Mouse (Mus musculus): ENCODE results near the gene Gstp1. TPM values are rescaled to one million over a fixed set of nuclear protein-coding genes. Genes with fewer than 3 reads are reported as not detected.

Gstp1 gene
- polyA plus RNA-seq, 1 experiment from 2014 or later = 369 TPM

DNA sequence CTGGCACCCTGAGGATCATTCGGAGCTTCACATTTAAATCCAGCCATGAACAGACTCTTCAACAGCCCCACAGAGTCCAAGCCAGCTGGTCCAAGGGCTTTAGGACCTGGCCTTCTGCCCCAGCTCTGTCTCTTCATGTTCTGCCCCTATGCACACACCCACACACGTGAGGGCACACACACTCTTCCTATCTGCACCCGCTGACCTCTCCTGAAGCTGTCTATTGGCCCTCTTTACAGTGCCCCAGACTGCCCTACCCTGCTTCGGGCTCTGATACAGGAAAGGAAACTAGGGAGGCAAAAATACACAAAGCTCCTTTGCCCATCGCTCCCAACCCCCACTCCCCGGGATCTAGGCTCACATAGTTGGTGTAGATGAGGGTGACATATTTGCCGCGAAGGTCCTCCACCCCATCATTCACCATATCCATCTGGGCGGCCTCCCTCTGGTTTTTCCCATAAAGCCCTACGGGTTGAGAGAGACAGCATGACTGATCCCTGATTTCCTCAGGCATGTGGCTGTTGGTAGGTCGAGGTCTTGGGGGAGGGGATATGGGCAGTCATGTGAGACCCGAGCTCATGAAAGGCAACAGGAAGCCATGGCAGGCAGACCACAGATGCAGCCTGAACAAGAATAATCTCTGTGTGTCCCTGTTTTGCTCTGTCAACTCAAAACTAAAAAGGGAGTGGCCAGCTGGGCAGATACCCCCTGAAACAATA, 1.3 kb downstream of the Gstp1 start:
- H3K27ac ChIP-seq (ENCODE audit: poor library complexity, severe bottlenecking) = no peak overlapping the region
- H3K9ac ChIP-seq = no peak overlapping the region
- ATAC-seq (ENCODE audit: insufficient number of reproducible peaks, low FRiP score) = no peak
- no peaks in the 10 kb centered on the region for H3K27me3 ChIP-seq (replicated peaks)
- H3K4me3 ChIP-seq = no peak overlapping the region
- peaks cover 13% of the 10 kb centered on the region for H3K36me3 ChIP-seq
- WGBS = 81% methylated on average over 12 of the region's 12 CpGs
- H3K4me1 ChIP-seq (replicated peaks) = peaks cover 14% of the 10 kb centered on the region
- H3K4me2 ChIP-seq = peak overlapping the region; percentile 28
- H3K9me3 ChIP-seq (replicated peaks) = no peaks in the 10 kb centered on the region

DNA sequence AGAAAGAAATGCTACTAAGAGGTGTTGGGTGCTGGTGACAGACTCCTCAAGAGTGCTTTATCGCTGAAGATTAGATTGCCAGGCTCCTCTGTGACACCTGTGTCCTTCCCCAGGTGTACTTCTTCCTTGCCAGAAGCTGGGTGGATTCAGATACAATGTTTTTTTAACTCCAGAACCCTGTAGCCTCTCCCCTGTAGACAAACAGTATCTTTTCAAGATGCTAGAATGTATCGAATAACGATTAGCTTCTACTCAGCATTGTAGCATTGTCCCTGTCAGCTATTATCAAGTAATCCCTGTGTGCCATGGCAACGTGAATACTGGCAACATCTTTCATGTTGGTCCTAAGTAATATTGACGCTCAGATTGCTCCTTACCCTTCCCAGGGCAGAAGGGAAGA, 4.0 kb downstream of the Gstp1 start:
- Histone ChIP-seq H3K4me1 (replicated peaks) (peaks cover 14% of the 10 kb centered on the region), H3K36me3 (peaks cover 13% of the 10 kb centered on the region), H3K27ac (ENCODE audit: poor library complexity, severe bottlenecking) (no peak overlapping the region), H3K4me2 (no peak overlapping the region), H3K9ac (no peak overlapping the region), H3K4me3 (no peak overlapping the region), H3K27me3 (replicated peaks) (no peaks in the 10 kb centered on the region), H3K9me3 (replicated peaks) (no peaks in the 10 kb centered on the region)
- WGBS = 64% methylated on average over 5 of the region's 5 CpGs
- no peak for ATAC-seq (ENCODE audit: insufficient number of reproducible peaks, low FRiP score)

DNA sequence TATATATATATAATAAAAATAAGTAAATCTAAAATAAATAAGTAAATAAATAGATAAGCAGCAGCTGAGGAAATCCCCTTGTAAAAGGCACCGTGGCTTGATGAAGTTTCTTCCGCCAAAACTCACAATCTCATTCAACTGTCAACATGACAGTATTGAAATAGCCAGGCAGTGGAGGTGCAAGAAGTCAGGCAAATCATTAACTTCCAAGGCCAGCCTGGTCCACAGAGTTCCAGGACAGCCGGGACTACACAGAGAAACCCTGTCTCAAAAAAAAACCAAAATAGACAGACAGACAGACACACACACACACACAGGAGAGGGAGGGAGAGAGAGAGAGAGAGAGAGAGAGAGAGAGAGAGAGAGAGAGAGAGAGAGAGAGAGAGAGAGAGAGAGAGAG, 4.5 kb downstream of the Gstp1 start:
- Histone ChIP-seq H3K27me3 (replicated peaks) (no peaks in the 10 kb centered on the region), H3K9me3 (replicated peaks) (no peaks in the 10 kb centered on the region; the same call in 1 of the 2 replicates), H3K27ac (ENCODE audit: poor library complexity, severe bottlenecking) (no peak overlapping the region), H3K36me3 (peaks cover 13% of the 10 kb centered on the region), H3K4me1 (replicated peaks) (peaks cover 13% of the 10 kb centered on the region), H3K4me2 (no peak overlapping the region), H3K9ac (no peak overlapping the region), H3K4me3 (no peak overlapping the region)
- WGBS = 70% methylated on average over 3 of the region's 3 CpGs
- no peak for ATAC-seq (ENCODE audit: insufficient number of reproducible peaks, low FRiP score)

DNA sequence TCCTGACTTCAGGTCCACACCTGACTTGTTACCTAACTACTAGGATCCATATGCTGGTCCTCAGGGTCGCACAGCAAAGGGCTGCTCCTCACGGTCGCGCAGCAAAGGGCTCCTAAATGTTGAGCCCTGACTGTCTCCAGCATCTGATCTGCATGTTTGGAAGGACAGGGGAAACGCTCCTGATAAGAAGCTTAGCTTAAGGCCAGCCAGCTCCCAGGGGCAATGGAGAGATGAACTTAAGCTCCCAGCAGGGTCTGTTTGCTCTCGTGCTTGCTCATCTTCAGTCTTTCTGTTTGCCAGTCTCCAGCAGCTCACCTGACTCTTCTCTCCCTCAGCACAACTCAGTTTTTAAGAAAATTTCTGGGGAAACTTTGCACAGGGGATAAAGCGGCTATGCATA, 5.1 kb downstream of the Gstp1 start:
- Histone ChIP-seq H3K27me3 (replicated peaks) (no peaks in the 10 kb centered on the region), H3K27ac (ENCODE audit: poor library complexity, severe bottlenecking) (no peak overlapping the region), H3K36me3 (peaks cover 13% of the 10 kb centered on the region), H3K9me3 (replicated peaks) (no peaks in the 10 kb centered on the region; the same call in 1 of the 2 replicates), H3K4me1 (replicated peaks) (peaks cover 10% of the 10 kb centered on the region), H3K4me3 (no peak overlapping the region), H3K4me2 (no peak overlapping the region), H3K9ac (no peak overlapping the region)
- 41% methylated on average over 7 of the region's 7 CpGs for WGBS
- ATAC-seq (ENCODE audit: insufficient number of reproducible peaks, low FRiP score) = no peak

DNA sequence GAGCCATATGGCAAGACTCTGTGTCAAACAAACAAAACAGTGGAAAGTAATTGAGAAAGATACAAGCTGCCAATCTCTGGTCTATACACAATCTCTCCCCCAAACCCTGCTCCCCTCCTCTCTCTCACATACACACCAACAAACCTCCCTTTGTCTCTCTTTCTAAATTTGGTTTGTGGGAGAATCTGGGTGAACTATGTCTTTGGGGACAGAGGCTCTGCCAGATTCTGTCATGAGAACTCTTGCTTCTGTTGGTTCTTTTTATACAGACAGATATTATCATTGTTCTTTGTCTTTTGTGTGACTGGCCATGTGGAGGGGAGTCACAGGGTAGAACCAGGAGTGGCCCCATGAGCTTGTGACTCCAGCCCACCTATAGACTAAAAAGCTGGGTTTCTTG, 10.2 kb downstream of the Gstp1 start:
- no peaks in the 10 kb centered on the region for H3K27me3 ChIP-seq (replicated peaks)
- no peak overlapping the region for H3K9ac ChIP-seq
- H3K4me1 ChIP-seq (replicated peaks) = no peaks in the 10 kb centered on the region
- no peak overlapping the region for H3K4me3 ChIP-seq
- H3K36me3 ChIP-seq = no peaks in the 10 kb centered on the region
- H3K27ac ChIP-seq (ENCODE audit: poor library complexity, severe bottlenecking) = no peak overlapping the region
- ATAC-seq (ENCODE audit: insufficient number of reproducible peaks, low FRiP score) = no peak
- H3K9me3 ChIP-seq (replicated peaks) = peaks cover 16% of the 10 kb centered on the region
- H3K4me2 ChIP-seq = no peak overlapping the region

DNA sequence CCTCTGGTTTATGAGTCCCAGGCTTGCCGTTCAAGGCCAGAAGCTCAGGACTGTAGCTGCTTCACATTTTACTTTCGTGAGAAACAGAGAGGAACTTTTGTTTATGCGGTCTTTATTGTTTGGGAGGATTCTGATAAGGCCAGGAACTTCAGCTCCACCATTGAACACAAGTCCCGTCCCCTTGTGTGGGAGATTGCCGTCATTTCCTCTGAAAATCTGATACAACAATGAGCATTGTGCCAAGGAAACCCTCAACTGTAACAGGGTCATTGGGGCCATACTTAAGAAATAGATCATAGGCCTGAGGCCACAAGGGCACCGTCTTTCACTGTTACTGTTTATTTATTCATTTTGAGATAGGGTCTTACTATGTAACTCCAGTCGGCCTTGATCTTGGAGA, 14.6 kb downstream of the Gstp1 start:
- H3K4me2 ChIP-seq = no peak overlapping the region
- peaks cover 16% of the 10 kb centered on the region for H3K9me3 ChIP-seq (replicated peaks)
- H3K27ac ChIP-seq (ENCODE audit: poor library complexity, severe bottlenecking) = no peak overlapping the region
- H3K4me3 ChIP-seq = no peak overlapping the region
- H3K9ac ChIP-seq = no peak overlapping the region
- no peaks in the 10 kb centered on the region for H3K36me3 ChIP-seq
- H3K4me1 ChIP-seq (replicated peaks) = no peaks in the 10 kb centered on the region
- no peaks in the 10 kb centered on the region for H3K27me3 ChIP-seq (replicated peaks)
- ATAC-seq (ENCODE audit: insufficient number of reproducible peaks, low FRiP score) = no peak
- 57% methylated on average over 7 of the region's 7 CpGs for WGBS

DNA sequence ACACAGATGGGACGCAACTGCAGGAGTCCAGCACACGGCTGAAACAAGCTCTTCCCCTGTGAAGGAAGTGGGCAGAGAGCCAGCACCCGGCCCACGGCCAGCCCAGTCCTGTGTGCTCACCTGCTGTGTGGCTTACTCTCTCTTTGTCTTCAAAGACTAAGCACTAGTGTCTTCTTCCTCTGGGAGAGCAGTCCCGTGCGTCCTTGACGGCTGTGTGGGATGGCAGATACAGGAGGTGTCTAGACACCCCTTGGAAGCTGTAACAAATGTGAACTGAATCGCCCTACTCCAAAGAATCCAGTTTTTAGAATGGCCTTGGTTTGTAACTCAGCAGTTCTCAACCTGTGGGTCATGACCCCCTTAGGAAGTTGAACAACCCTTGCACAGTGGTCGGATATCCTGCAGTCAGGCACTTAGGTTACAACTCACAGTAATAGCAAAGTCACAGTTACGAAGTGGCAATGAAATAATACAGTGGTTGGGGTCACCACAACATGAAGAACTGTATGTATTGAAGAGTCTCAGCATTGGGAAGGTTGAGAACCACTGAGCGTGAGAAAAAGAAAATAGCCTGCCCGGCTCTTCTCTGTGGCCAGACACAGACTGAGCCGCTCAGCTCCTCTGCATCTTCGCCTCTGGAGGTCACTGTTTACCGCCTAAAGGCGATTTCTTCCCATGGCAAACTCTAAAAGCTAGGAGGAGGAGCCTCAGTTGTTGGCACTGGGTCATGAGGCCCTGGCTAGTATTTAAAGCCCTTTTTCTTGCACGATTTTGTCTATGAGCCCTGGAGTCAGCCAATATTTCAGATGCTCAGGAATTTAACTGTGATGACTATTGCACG, 18.8 kb downstream of the Gstp1 start:
- peaks cover 12% of the 10 kb centered on the region for H3K4me1 ChIP-seq (replicated peaks)
- H3K9ac ChIP-seq = no peak overlapping the region
- no peak overlapping the region for H3K27ac ChIP-seq (ENCODE audit: poor library complexity, severe bottlenecking)
- H3K27me3 ChIP-seq (replicated peaks) = no peaks in the 10 kb centered on the region
- no peaks in the 10 kb centered on the region for H3K9me3 ChIP-seq (replicated peaks)
- ATAC-seq (ENCODE audit: insufficient number of reproducible peaks, low FRiP score) = peak; percentile 60
- H3K4me3 ChIP-seq = no peak overlapping the region
- H3K36me3 ChIP-seq = no peaks in the 10 kb centered on the region
- WGBS = 38% methylated on average over 18 of the region's 18 CpGs
- H3K4me2 ChIP-seq = no peak overlapping the region

DNA sequence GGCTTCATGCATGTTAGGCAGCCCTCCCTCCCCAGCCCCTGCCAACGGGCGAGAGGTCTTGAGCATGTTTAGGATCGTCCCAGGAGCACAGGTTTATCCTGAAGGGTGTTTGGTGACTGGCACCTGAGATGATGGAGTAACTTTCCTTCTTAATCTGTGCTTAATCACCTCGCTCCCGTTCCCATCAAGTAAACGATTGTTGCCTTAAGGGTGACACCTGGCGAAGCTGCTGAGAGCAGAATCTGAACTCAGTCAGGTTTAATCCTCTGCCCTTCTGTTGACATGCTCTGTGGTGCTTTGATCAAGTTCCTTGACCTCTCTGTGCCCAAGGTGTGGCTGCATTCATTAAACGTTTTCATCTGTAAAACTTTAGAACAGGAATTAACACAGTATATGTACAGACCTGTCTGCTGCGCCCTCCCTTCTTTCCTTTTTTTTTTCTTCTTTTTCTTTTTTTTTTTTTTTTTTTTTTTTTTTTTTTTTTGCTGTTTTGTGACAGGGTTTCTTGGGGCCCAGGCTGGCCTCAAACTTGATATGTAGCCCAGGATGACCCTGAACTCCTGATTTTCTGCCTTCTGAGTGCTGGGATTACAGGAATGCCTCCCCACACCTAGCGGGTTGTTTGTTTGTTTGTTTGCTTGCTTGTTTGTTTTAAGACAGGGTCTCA, 19.7 kb downstream of the Gstp1 start:
- Histone ChIP-seq H3K4me1 (replicated peaks) (peaks cover 15% of the 10 kb centered on the region), H3K4me3 (no peak overlapping the region), H3K27ac (ENCODE audit: poor library complexity, severe bottlenecking) (no peak overlapping the region), H3K4me2 (no peak overlapping the region), H3K9ac (no peak overlapping the region), H3K36me3 (no peaks in the 10 kb centered on the region), H3K9me3 (replicated peaks) (no peaks in the 10 kb centered on the region), H3K27me3 (replicated peaks) (no peaks in the 10 kb centered on the region)
- ATAC-seq (ENCODE audit: insufficient number of reproducible peaks, low FRiP score) = no peak
- WGBS = 61% methylated on average over 10 of the region's 10 CpGs

DNA sequence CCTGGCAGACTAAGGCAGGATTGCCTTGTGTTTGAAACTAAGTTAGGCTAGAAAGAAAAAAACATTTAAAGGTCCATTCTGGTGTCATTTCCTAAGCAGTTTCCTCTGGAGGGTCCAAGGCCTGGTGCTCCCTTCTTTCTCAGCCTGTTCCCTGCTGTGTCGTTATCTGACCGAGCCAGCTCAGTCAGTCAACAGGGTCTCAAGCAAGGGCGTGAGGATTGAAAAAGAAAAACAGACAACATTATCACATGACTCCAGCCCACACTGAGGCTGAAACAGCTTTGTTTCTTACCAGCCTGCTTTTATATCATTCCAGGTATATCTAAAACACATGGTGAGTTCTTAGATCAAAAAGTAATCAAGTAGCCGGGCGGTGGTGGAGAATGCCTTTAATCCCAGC, 22.1 kb downstream of the Gstp1 start:
- 45% methylated on average over 5 of the region's 5 CpGs for WGBS

DNA sequence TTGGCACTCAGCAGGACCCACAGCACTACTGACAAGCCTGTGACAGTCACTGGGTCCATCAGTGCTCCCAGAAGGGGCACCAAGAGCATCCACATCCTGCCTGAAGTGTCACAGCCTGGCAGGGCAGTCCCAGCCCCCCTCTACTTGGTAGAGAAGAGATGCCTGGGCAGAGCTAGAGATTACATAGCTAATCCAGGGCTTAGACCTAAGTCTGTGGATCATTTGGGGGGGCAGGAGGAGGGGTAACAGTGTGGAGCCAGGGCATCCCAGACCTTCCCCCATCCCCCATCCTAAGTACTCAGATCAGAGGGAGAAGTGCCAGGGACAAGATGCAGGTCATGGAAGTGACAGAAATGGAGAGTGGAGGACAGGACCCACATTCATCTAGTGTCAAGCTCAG, 23.0 kb downstream of the Gstp1 start:
- H3K27me3 ChIP-seq (replicated peaks) = no peaks in the 10 kb centered on the region
- peaks cover 28% of the 10 kb centered on the region for H3K4me1 ChIP-seq (replicated peaks)
- H3K36me3 ChIP-seq = peaks cover 11% of the 10 kb centered on the region
- no peak overlapping the region for H3K4me2 ChIP-seq
- ATAC-seq (ENCODE audit: insufficient number of reproducible peaks, low FRiP score) = no peak
- no peaks in the 10 kb centered on the region for H3K9me3 ChIP-seq (replicated peaks)
- no peak overlapping the region for H3K4me3 ChIP-seq
- H3K9ac ChIP-seq = no peak overlapping the region
- no peak overlapping the region for H3K27ac ChIP-seq (ENCODE audit: poor library complexity, severe bottlenecking)

More for the DNA sequence above, 22.1 kb downstream of the Gstp1 start:
- Histone ChIP-seq H3K4me2 (no peak overlapping the region), H3K27me3 (replicated peaks) (no peaks in the 10 kb centered on the region), H3K4me3 (no peak overlapping the region), H3K36me3 (peaks cover 4% of the 10 kb centered on the region), H3K9ac (no peak overlapping the region; the same call in 1 of the 2 replicates), H3K4me1 (replicated peaks) (peaks cover 28% of the 10 kb centered on the region), H3K9me3 (replicated peaks) (no peaks in the 10 kb centered on the region), H3K27ac (ENCODE audit: poor library complexity, severe bottlenecking) (0 out of 2 replicates have a peak overlapping the region, but pooled peaks have one; percentile 10)
- no peak for ATAC-seq (ENCODE audit: insufficient number of reproducible peaks, low FRiP score)

DNA sequence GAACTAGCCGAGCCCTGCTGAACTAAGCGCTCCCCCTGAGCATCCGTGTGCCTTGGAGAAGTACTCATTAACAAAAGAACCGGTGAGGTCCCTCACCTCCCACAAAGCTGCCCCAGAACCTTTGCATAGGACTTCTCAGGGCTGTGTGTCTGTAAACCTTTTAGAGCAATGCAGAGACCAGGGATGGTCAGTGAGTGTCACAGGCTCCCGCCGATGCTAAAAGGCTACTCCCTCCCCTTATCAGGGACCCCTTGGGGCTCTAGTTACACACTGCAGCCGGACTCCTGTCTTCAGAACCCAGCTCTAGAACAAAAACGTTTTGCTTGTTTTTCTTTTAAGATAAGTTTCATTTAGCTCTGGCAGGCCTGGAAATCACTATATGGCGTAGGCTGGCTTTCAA, 24.7 kb downstream of the Gstp1 start:
- H3K27me3 ChIP-seq (replicated peaks) = no peaks in the 10 kb centered on the region
- peaks cover 28% of the 10 kb centered on the region for H3K36me3 ChIP-seq
- H3K9ac ChIP-seq = peak overlapping the region; percentile 38
- H3K9me3 ChIP-seq (replicated peaks) = no peaks in the 10 kb centered on the region
- peak overlapping the region; percentile 85 for H3K4me3 ChIP-seq
- H3K4me1 ChIP-seq (replicated peaks) = peaks cover 28% of the 10 kb centered on the region
- peak overlapping the region; percentile 53 for H3K27ac ChIP-seq (ENCODE audit: poor library complexity, severe bottlenecking)
- 8% methylated on average over 9 of the region's 9 CpGs for WGBS
- H3K4me2 ChIP-seq = peak overlapping the region; percentile 55
- peak; percentile 66 for ATAC-seq (ENCODE audit: insufficient number of reproducible peaks, low FRiP score)
